Mouse (Mus musculus) limb, embryonic 10.5 days (tissue): Measurements from ENCODE around the gene Fam168b. TPM values are rescaled to one million over a fixed set of nuclear protein-coding genes. Genes with fewer than 3 reads are reported as not detected.

Experiments
- DNase-seq: peaks from one replicate; pipeline ENCODE4 v3.0.0-alpha.2; 2017; ENCODE audit warnings: low spot score
- H3K27ac ChIP-seq: fragments of 300-500 bp; sonication (generic); 2 replicates; pipeline ENCODE4 v1.5.1; 2016; ENCODE audit warnings: mild to moderate bottlenecking
- H3K27me3 ChIP-seq: fragments of 300-500 bp; sonication (generic); 2 replicates; pipeline ENCODE4 v1.6.1; 2016; ENCODE audit warnings: low read depth, mild to moderate bottlenecking; ENCODE audit not compliant: poor library complexity, severe bottlenecking
- H3K36me3 ChIP-seq: fragments of 300-500 bp; sonication (generic); 2 replicates; pipeline ENCODE4 v1.6.1; 2016; ENCODE audit warnings: mild to moderate bottlenecking, moderate library complexity
- H3K4me1 ChIP-seq: fragments of 300-500 bp; sonication (generic); 2 replicates; pipeline ENCODE4 v1.6.1; 2016
- H3K4me3 ChIP-seq: fragments of 300-500 bp; sonication (generic); 2 replicates; pipeline ENCODE4 v1.5.1; 2016; ENCODE audit warnings: mild to moderate bottlenecking, moderate library complexity
- H3K9me3 ChIP-seq: fragments of 300-500 bp; sonication (generic); replicated peaks from 2 replicates; pipeline ENCODE4 v1.6.1; 2016; ENCODE audit warnings: mild to moderate bottlenecking
- WGBS: fragments of 180-500 bp; shearing (Covaris S2); methylation state at CpG from one replicate; pipeline ENCODE4 v1.1.7; 2016; 5-methylcytosine and 5-hydroxymethylcytosine counted together
- polyA plus RNA-seq: library from polyadenylated mRNA; unstranded; fragments of >200 nt; fragmentation: Nextera tagmentation; extraction: Ambion mirVana; gene quantifications from 2 replicates; pipeline ENCODE4 v1.2.1, GENCODE M21; 2016

The Fam168b gene
- 119 and 135 TPM in 2 replicates for polyA plus RNA-seq

GRCm38 (mm10) chr1:34842887-34843618 lies at the start of gene Fam168b:
Fam168b (minus strand) TSS chr1:34843065.
- Histone ChIP-seq H3K27ac (peak within 1 kb of the TSS; percentile 98), H3K4me3 (peak within 1 kb of the TSS; percentile 74), H3K36me3 (peaks cover 10% of the 10 kb centered on the region), H3K27me3 (no peaks in the 10 kb centered on the region), H3K4me1 (peaks cover 23% of the 10 kb centered on the region), H3K9me3 (no peaks in the 10 kb centered on the region)
- 2% methylated on average over 58 of the region's 59 CpGs for WGBS
- DNase-seq = peak; percentile 94

GRCm38 (mm10) chr1:34892466-34892865 lies 49.6 kb upstream of the Fam168b start:
- no peak overlapping the region for H3K27ac ChIP-seq
- H3K4me1 ChIP-seq = no peaks in the 10 kb centered on the region
- WGBS = 80% methylated on average over 3 of the region's 3 CpGs
- no peaks in the 10 kb centered on the region for H3K9me3 ChIP-seq
- H3K4me3 ChIP-seq = no peak overlapping the region
- no peak for DNase-seq
- no peaks in the 10 kb centered on the region for H3K36me3 ChIP-seq
- H3K27me3 ChIP-seq = no peaks in the 10 kb centered on the region

- Histone ChIP-seq H3K9me3 (no peaks in the 10 kb centered on the region), H3K27me3 (no peaks in the 10 kb centered on the region), H3K4me3 (no peak overlapping the region), H3K27ac (no peak overlapping the region), H3K36me3 (no peaks in the 10 kb centered on the region), H3K4me1 (no peaks in the 10 kb centered on the region)
- peak; percentile 45 for DNase-seq
- 64% methylated on average over 14 of the region's 14 CpGs for WGBS
Observed at GRCm38 (mm10) chr1:34891559-34892289, 48.9 kb upstream of the Fam168b start.

- Histone ChIP-seq H3K27ac (no peak overlapping the region), H3K4me1 (no peaks in the 10 kb centered on the region), H3K9me3 (no peaks in the 10 kb centered on the region), H3K36me3 (no peaks in the 10 kb centered on the region), H3K27me3 (no peaks in the 10 kb centered on the region), H3K4me3 (no peak overlapping the region)
- no peak for DNase-seq
Observed at GRCm38 (mm10) chr1:34883776-34884175, 40.9 kb upstream of the Fam168b start.

GRCm38 (mm10) chr1:34879611-34880010 lies 36.7 kb upstream of the Fam168b start:
- whole genome bisulfite sequencing = 87% methylated on average over 6 of the region's 6 CpGs
- H3K36me3 ChIP-seq = no peaks in the 10 kb centered on the region
- no peaks in the 10 kb centered on the region for H3K4me1 ChIP-seq
- H3K27me3 ChIP-seq = no peaks in the 10 kb centered on the region
- no peak for DNase-seq
- no peak overlapping the region for H3K27ac ChIP-seq
- no peaks in the 10 kb centered on the region for H3K9me3 ChIP-seq
- no peak overlapping the region for H3K4me3 ChIP-seq

- Histone ChIP-seq H3K4me3 (no peak overlapping the region), H3K4me1 (no peaks in the 10 kb centered on the region), H3K27me3 (no peaks in the 10 kb centered on the region), H3K9me3 (no peaks in the 10 kb centered on the region), H3K27ac (no peak overlapping the region), H3K36me3 (0 out of 2 replicates have a peak, but pooled peaks cover 5% of the 10 kb centered on the region)
- DNase-seq = no peak
- WGBS = 93% methylated on average over 5 of the region's 5 CpGs
Observed at GRCm38 (mm10) chr1:34873551-34873950, 30.7 kb upstream of the Fam168b start.

GRCm38 (mm10) chr1:34871170-34871569 lies 28.3 kb upstream of the Fam168b start:
- DNase-seq = no peak
- Histone ChIP-seq H3K27ac (no peak overlapping the region), H3K27me3 (no peaks in the 10 kb centered on the region), H3K9me3 (no peaks in the 10 kb centered on the region), H3K4me3 (no peak overlapping the region), H3K36me3 (0 out of 2 replicates have a peak, but pooled peaks cover 5% of the 10 kb centered on the region), H3K4me1 (no peaks in the 10 kb centered on the region)
- WGBS = 93% methylated on average over 9 of the region's 9 CpGs

- H3K9me3 ChIP-seq = no peaks in the 10 kb centered on the region
- H3K27me3 ChIP-seq = no peaks in the 10 kb centered on the region
- no peak overlapping the region for H3K4me3 ChIP-seq
- H3K36me3 ChIP-seq = 0 out of 2 replicates have a peak, but pooled peaks cover 5% of the 10 kb centered on the region
- WGBS = 96% methylated on average over 16 of the region's 16 CpGs
- H3K4me1 ChIP-seq = no peaks in the 10 kb centered on the region
- no peak for DNase-seq
- no peak overlapping the region for H3K27ac ChIP-seq
Observed at GRCm38 (mm10) chr1:34869231-34869630, 26.4 kb upstream of the Fam168b start.

GRCm38 (mm10) chr1:34868391-34868790 lies 25.5 kb upstream of the Fam168b start:
- no peak for DNase-seq
- 92% methylated on average over 8 of the region's 8 CpGs for WGBS

GRCm38 (mm10) chr1:34867574-34867955 lies 24.7 kb upstream of the Fam168b start:
- no peaks in the 10 kb centered on the region for H3K9me3 ChIP-seq
- no peaks in the 10 kb centered on the region for H3K27me3 ChIP-seq
- DNase-seq = no peak
- H3K4me3 ChIP-seq = no peak overlapping the region
- H3K27ac ChIP-seq = no peak overlapping the region
- no peaks in the 10 kb centered on the region for H3K4me1 ChIP-seq
- peaks cover 8% of the 10 kb centered on the region; the same call in 1 of the 2 replicates for H3K36me3 ChIP-seq
- 92% methylated on average over 5 of the region's 5 CpGs for WGBS

More at GRCm38 (mm10) chr1:34868391-34868790, 25.5 kb upstream of the Fam168b start:
- Histone ChIP-seq H3K4me1 (no peaks in the 10 kb centered on the region), H3K4me3 (no peak overlapping the region), H3K9me3 (no peaks in the 10 kb centered on the region), H3K27ac (no peak overlapping the region), H3K27me3 (no peaks in the 10 kb centered on the region), H3K36me3 (peaks cover 5% of the 10 kb centered on the region; the same call in 1 of the 2 replicates)

GRCm38 (mm10) chr1:34866815-34867573 lies 24.1 kb upstream of the Fam168b start:
- H3K9me3 ChIP-seq = no peaks in the 10 kb centered on the region
- H3K36me3 ChIP-seq = peaks cover 8% of the 10 kb centered on the region; the same call in 1 of the 2 replicates

GRCm38 (mm10) chr1:34865866-34866265 lies 23.0 kb upstream of the Fam168b start:
- H3K36me3 ChIP-seq = peaks cover 8% of the 10 kb centered on the region; the same call in 1 of the 2 replicates
- H3K4me1 ChIP-seq = no peaks in the 10 kb centered on the region
- no peak overlapping the region for H3K4me3 ChIP-seq
- no peak overlapping the region for H3K27ac ChIP-seq
- no peak for DNase-seq
- 93% methylated on average over 9 of the region's 9 CpGs for WGBS
- H3K27me3 ChIP-seq = no peaks in the 10 kb centered on the region
- H3K9me3 ChIP-seq = no peaks in the 10 kb centered on the region

More at GRCm38 (mm10) chr1:34866815-34867573, 24.1 kb upstream of the Fam168b start:
- H3K4me1 ChIP-seq = no peaks in the 10 kb centered on the region
- DNase-seq = peak; percentile 90
- no peak overlapping the region for H3K4me3 ChIP-seq
- WGBS = 58% methylated on average over 10 of the region's 10 CpGs
- no peak overlapping the region for H3K27ac ChIP-seq
- no peaks in the 10 kb centered on the region for H3K27me3 ChIP-seq
